Mouse (Mus musculus) liver, adult 2 months (tissue): ENCODE measurements at regions not wholly inside any gene's neighbourhood (a gene's known extent, or its start where the extent isn't known, plus 50 kb on each side); places are given as distances from the start of the nearest gene placed in this dataset.

Experiments
- CTCF ChIP-seq: fragments of 200-500 bp; IDR thresholded peaks from 2 replicates; pipeline ENCODE4 v1.5.1; 2011; ENCODE audit warnings: low read depth, low read length, control low read depth
- POLR2A ChIP-seq: fragments of 200-500 bp; IDR thresholded peaks from 2 replicates; pipeline ENCODE4 v1.6.1; 2011; ENCODE audit warnings: low read length, control low read depth; ENCODE audit not compliant: insufficient read depth; ENCODE audit errors: extremely low read depth

GRCm38 (mm10) chr4:105702036-105702435 is 87.6 kb upstream of the Gm12728 start:
- TF ChIP-seq POLR2A, result no peak
- no peak for TF ChIP-seq CTCF
